Mouse (Mus musculus) testis, adult 2 months (tissue): Measurements from ENCODE around the gene Slc43a3.

Experiments used
- CTCF ChIP-seq: fragments of 200-500 bp; IDR thresholded peaks from 2 replicates; pipeline ENCODE4 v1.5.1; 2012; ENCODE audit warnings: low read depth, mild to moderate bottlenecking, inconsistent platforms, low read length, moderate library complexity; ENCODE audit not compliant: control insufficient read depth, insufficient read depth, insufficient replicate concordance
- POLR2A ChIP-seq: fragments of 200-500 bp; IDR thresholded peaks from 2 replicates; pipeline ENCODE4 v1.6.1; 2012; ENCODE audit warnings: low read depth, mild to moderate bottlenecking, inconsistent platforms, low read length, moderate library complexity; ENCODE audit not compliant: control insufficient read depth

- TF ChIP-seq POLR2A (no peak), CTCF (no peak)
Measured at GRCm38 (mm10) chr2:84933992-84934648, 2.3 kb upstream of the Slc43a3 start.
